Mouse (Mus musculus): ENCODE data around the gene Zfp423.

DNA sequence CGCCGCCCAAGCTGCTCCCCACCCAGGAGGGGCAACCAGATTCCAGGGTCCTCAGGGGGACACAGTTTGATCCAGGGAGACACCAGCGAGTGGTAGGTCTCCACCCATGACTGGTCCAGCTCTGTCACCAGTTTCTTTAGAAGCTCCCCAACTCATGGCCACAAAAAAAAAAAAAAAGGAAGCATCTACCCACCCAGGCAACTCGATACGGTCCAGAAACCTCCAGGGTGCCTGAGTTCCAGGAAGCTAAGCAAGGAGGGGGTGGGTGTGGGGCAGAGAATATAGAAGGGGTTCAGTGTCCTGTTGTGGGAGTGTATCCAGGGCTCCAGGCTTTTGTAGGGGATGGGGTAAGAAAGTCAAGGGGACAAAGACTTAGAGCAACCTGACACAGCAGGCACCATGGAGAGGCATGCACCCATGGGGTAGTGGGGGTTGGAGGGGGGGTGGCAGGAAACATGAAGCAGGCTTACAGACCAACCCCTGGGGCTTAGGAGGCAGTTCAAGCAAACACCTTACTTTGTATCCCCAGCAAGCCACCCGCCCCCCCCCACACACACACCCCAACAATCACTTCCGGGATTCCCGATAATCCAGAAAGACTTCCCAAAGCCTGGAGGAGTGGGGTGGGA lies 20.0 kb downstream of the Zfp423 start:
- TF ChIP-seq CTCF (IDR thresholded peaks at IDR 0.05; ENCODE audit: borderline replicate concordance, insufficient read depth, low read depth, low read length) = no peak
- TF ChIP-seq POLR2A (IDR thresholded peaks at IDR 0.05; ENCODE audit: borderline replicate concordance, insufficient read depth, low read length) = no peak

Data from cerebellum, adult 2 months (tissue).